Mouse (Mus musculus) large intestine, adult 2 months (tissue): ENCODE measurements around the gene Rab11fip5. TPM values are rescaled to one million over a fixed set of nuclear protein-coding genes. Genes with fewer than 3 reads are reported as not detected.

Experiments
- DNase-seq: peaks from one replicate; pipeline ENCODE4 v3.0.0-alpha.2; 2012; ENCODE audit warnings: low read depth, low spot score
- WGBS: fragments of 180-500 bp; shearing (Covaris S2); methylation state at CpG from one replicate; pipeline ENCODE4 v1.1.7; 2018; 5-methylcytosine and 5-hydroxymethylcytosine counted together
- polyA plus RNA-seq: library from polyadenylated mRNA; depleted of rRNA; stranded (reverse); fragments of >200 nt; gene quantifications from 2 replicates; pipeline ENCODE4 v1.2.3, GENCODE M21; 2012

Gene Rab11fip5
- polyA plus RNA-seq, 1 experiment = 3.3 TPM

- WGBS = 55% methylated on average over 4 of the region's 4 CpGs
- no peak for DNase-seq
Observed at GRCm38 (mm10) chr6:85377066-85377734, 2.8 kb upstream of the Rab11fip5 start.

GRCm38 (mm10) chr6:85374734-85375114 lies 290 bp upstream of the Rab11fip5 start:
- DNase-seq = peak; percentile 87
- under 1% methylated on average over 19 of the region's 19 CpGs for WGBS

GRCm38 (mm10) chr6:85373066-85373860 lies 1.2 kb downstream of the Rab11fip5 start:
- no peak for DNase-seq
- WGBS = 86% methylated on average over 10 of the region's 10 CpGs

- DNase-seq = no peak
- WGBS = 70% methylated on average over 2 of the region's 2 CpGs
Observed at GRCm38 (mm10) chr6:85372496-85372895, 1.9 kb downstream of the Rab11fip5 start.

GRCm38 (mm10) chr6:85371859-85372405 lies 2.5 kb downstream of the Rab11fip5 start:
- no peak for DNase-seq
- WGBS = 71% methylated on average over 6 of the region's 6 CpGs

- DNase-seq = no peak
- WGBS = 87% methylated on average over 9 of the region's 9 CpGs
Observed at GRCm38 (mm10) chr6:85370666-85371430, 3.6 kb downstream of the Rab11fip5 start.

GRCm38 (mm10) chr6:85370041-85370440 lies 4.4 kb downstream of the Rab11fip5 start:
- WGBS = 92% methylated on average over 5 of the region's 5 CpGs
- DNase-seq = no peak

- DNase-seq = no peak
- 39% methylated on average over 5 of the region's 5 CpGs for WGBS
Observed at GRCm38 (mm10) chr6:85369181-85369860, 5.1 kb downstream of the Rab11fip5 start.

- 62% methylated on average over 5 of the region's 5 CpGs for WGBS
- DNase-seq = no peak
Observed at GRCm38 (mm10) chr6:85368722-85369121, 5.7 kb downstream of the Rab11fip5 start.

GRCm38 (mm10) chr6:85368166-85368565 lies 6.3 kb downstream of the Rab11fip5 start:
- DNase-seq = no peak
- WGBS = 97% methylated on average over 1 of the region's 1 CpGs

GRCm38 (mm10) chr6:85366387-85366786 lies 8.0 kb downstream of the Rab11fip5 start:
- 15% methylated on average over 1 of the region's 1 CpGs for WGBS
- DNase-seq = no peak

- WGBS = 57% methylated on average over 5 of the region's 5 CpGs
- DNase-seq = no peak
Observed at GRCm38 (mm10) chr6:85364439-85364838, 10.0 kb downstream of the Rab11fip5 start.

- WGBS = 62% methylated on average over 4 of the region's 4 CpGs
- no peak for DNase-seq
Observed at GRCm38 (mm10) chr6:85363906-85364260, 10.6 kb downstream of the Rab11fip5 start.

- 90% methylated on average over 5 of the region's 5 CpGs for WGBS
- no peak for DNase-seq
Observed at GRCm38 (mm10) chr6:85363231-85363905, 11.1 kb downstream of the Rab11fip5 start.

- no peak for DNase-seq
- WGBS = 80% methylated on average over 5 of the region's 5 CpGs
Observed at GRCm38 (mm10) chr6:85362610-85363009, 11.8 kb downstream of the Rab11fip5 start.

GRCm38 (mm10) chr6:85360311-85360710 lies 14.1 kb downstream of the Rab11fip5 start:
- 63% methylated on average over 5 of the region's 5 CpGs for WGBS
- DNase-seq = no peak

GRCm38 (mm10) chr6:85358877-85359276 lies 15.6 kb downstream of the Rab11fip5 start:
- WGBS = 98% methylated on average over 1 of the region's 1 CpGs
- no peak for DNase-seq

- no peak for DNase-seq
- 63% methylated on average over 4 of the region's 4 CpGs for WGBS
Observed at GRCm38 (mm10) chr6:85356682-85357465, 17.6 kb downstream of the Rab11fip5 start.
